Mouse (Mus musculus) retina, adult 2 months (tissue): ENCODE data around the gene Tekt4.

Source experiments
- DNase-seq: peaks from one replicate; pipeline ENCODE4 v3.0.0-alpha.2; 2012; ENCODE audit warnings: low read depth, low spot score

Tekt4 gene

GRCm38 (mm10) chr17:25432433-25433181 is 21.8 kb upstream of the Tekt4 start:
- no peak for DNase-seq

- DNase-seq = no peak
These were observed 21.2 kb upstream of the Tekt4 start for GRCm38 (mm10) chr17:25433223-25433616.

- DNase-seq = no peak
These were observed 20.5 kb upstream of the Tekt4 start, which contains the start of gene Cacna1h for GRCm38 (mm10) chr17:25433617-25434606. Cacna1h (minus strand) TSS chr17:25433783.

- DNase-seq = no peak
These were observed 13.0 kb upstream of the Tekt4 start for GRCm38 (mm10) chr17:25441417-25441816.

- no peak for DNase-seq
These were observed 11.5 kb upstream of the Tekt4 start for GRCm38 (mm10) chr17:25442889-25443288.

- no peak for DNase-seq
These were observed 9.3 kb upstream of the Tekt4 start for GRCm38 (mm10) chr17:25445074-25445473.

- DNase-seq = no peak
These were observed 8.6 kb upstream of the Tekt4 start for GRCm38 (mm10) chr17:25445841-25446240.

- no peak for DNase-seq
These were observed 6.5 kb upstream of the Tekt4 start for GRCm38 (mm10) chr17:25447865-25448264.

- no peak for DNase-seq
These were observed 4.1 kb upstream of the Tekt4 start for GRCm38 (mm10) chr17:25450329-25450728.

- DNase-seq = peak; percentile 86
These were observed 2.0 kb upstream of the Tekt4 start for GRCm38 (mm10) chr17:25452246-25452965.

- no peak for DNase-seq
These were observed 2.1 kb downstream of the Tekt4 start for GRCm38 (mm10) chr17:25456540-25456939.

- DNase-seq = no peak
These were observed 7.9 kb downstream of the Tekt4 start for GRCm38 (mm10) chr17:25462236-25462875.

GRCm38 (mm10) chr17:25463326-25463945 is 9.0 kb downstream of the Tekt4 start:
- DNase-seq = no peak

- no peak for DNase-seq
These were observed 9.7 kb downstream of the Tekt4 start for GRCm38 (mm10) chr17:25464091-25464490.

GRCm38 (mm10) chr17:25466257-25466656 is 11.8 kb downstream of the Tekt4 start:
- DNase-seq = no peak

GRCm38 (mm10) chr17:25467781-25468180 is 13.4 kb downstream of the Tekt4 start:
- no peak for DNase-seq

- no peak for DNase-seq
These were observed 13.9 kb downstream of the Tekt4 start for GRCm38 (mm10) chr17:25468301-25468700.

GRCm38 (mm10) chr17:25469798-25470197 is 15.4 kb downstream of the Tekt4 start:
- DNase-seq = peak; percentile 61

- DNase-seq = no peak
These were observed 17.0 kb downstream of the Tekt4 start for GRCm38 (mm10) chr17:25471418-25471817.

- no peak for DNase-seq
These were observed 17.6 kb downstream of the Tekt4 start for GRCm38 (mm10) chr17:25472044-25472443.
